Mouse (Mus musculus): ENCODE data around the gene Slc22a14.

DNA sequence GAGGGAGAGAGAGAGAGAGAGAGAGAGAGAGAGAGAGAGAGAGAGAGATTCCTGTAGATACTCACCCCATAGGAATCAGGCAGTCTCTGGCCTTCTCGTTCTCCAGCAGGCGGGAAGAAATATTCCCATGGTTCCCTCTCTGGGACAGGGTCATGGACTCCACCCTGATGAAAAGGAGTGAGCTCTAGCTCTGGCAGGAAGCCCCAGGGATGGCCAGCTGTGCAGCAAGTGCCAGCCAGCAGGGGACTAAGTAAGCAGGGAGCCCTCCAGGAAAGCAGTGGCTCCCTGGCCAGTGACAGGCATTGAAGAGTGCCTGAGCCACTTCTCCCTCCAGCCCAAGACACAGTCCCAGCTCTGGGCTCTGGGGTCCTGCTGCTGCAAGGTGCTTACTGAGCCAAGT lies 213.6 kb downstream of the Slc22a14 start:
- TF ChIP-seq CTCF (IDR thresholded peaks at IDR 0.05; ENCODE audit: low read depth, low read length): no peak
- TF ChIP-seq POLR2A (IDR thresholded peaks at IDR 0.05; ENCODE audit: extremely low read depth, insufficient read depth, low read length): no peak
